ENCODE assay signal across 9 mouse cellular contexts in genomic region chr11:117475669-117476068, GRCm38 (mm10). TPM values are rescaled to one million over a fixed set of nuclear protein-coding genes. Genes with fewer than 3 reads are reported as not detected.
DNase-seq lines count a peak whose midpoint lies in the region; ATAC-seq and TF ChIP-seq lines count a peak whose summit lies in the region.
"Had no signal": no experiment of that assay in that cellular context is flagged by ENCODE, and none has a peak within 500 bp of the region (broad histone marks: within the 10 kb centered on the region; RNA-seq: fewer than 3 reads in every experiment).

No protein-coding gene starts in this region.

- intact Hi-C loops in left cerebral cortex, adult 2 months (cut with DNase I): no loop called here
- intact Hi-C loops in left cerebral cortex, postnatal 36 days (cut with DNase I): no loop called here

- peaks cover 10% of the 10 kb centered on the region; the same call in 1 of the 2 replicates for H3K9me3 ChIP-seq in forebrain, embryonic 10.5 days
- no peaks in the 10 kb centered on the region for H3K9me3 ChIP-seq in forebrain, postnatal 0 days (ENCODE audit: low read length)
- H3K9me3 ChIP-seq in MEL (replicated peaks; ENCODE audit: insufficient read depth, low read length): no peaks in the 10 kb centered on the region

- no peak for DNase-seq in forebrain, embryonic 10.5 days (ENCODE audit: extremely low spot score, low spot score)
- DNase-seq in forebrain, postnatal 0 days: no peak
- peak; percentile 83 for DNase-seq in MEL (ENCODE audit: low read depth, low spot score)
- peak; percentile 42 for DNase-seq in gastrocnemius, postnatal 10 days
- DNase-seq in kidney, postnatal 10 days: peak; percentile 43
- peak; percentile 44 for DNase-seq in retina, postnatal 1 day
- no peak for DNase-seq in left cerebral cortex, adult 2 months (ENCODE audit: extremely low spot score in 1 of 2, low spot score in 2 of 2)
- no peak for DNase-seq in left cerebral cortex, postnatal 36 days (ENCODE audit: low spot score in 2 of 2)

- no peak overlapping the region for H3K9ac ChIP-seq in forebrain, postnatal 0 days
- 0 out of 2 replicates have a peak overlapping the region, but pooled peaks have one; percentile 4 for H3K9ac ChIP-seq in MEL (ENCODE audit: control insufficient read depth, low read depth, low read length, poor library complexity, severe bottlenecking)

- no peak for TF ChIP-seq POLR2A in MEL (IDR thresholded peaks at IDR 0.05; ENCODE audit: control insufficient read depth in 1 of 2, insufficient read depth in 1 of 2, low read depth in 1 of 2, low read length in 2 of 2, poor library complexity in 1 of 2)

- no peaks in the 10 kb centered on the region for H3K79me2 ChIP-seq in MEL (ENCODE audit: control insufficient read depth, insufficient read depth, low read length, poor library complexity)

- H3K4me3 ChIP-seq in forebrain, embryonic 10.5 days: no peak overlapping the region
- no peak overlapping the region for H3K4me3 ChIP-seq in forebrain, postnatal 0 days (ENCODE audit: low read depth, low read length)
- H3K4me3 ChIP-seq in MEL (ENCODE audit: control insufficient read depth in 1 of 2, insufficient read depth in 1 of 2, low read depth in 2 of 2, low read length in 2 of 2): peak overlapping the region; percentile 20 to 34
- H3K4me3 ChIP-seq in left cerebral cortex, adult 2 months: no peak overlapping the region

- TF ChIP-seq RAD21 in MEL (IDR thresholded peaks at IDR 0.05; ENCODE audit: low read depth, low read length): no peak

- peaks cover 56% of the 10 kb centered on the region for H3K4me1 ChIP-seq in forebrain, embryonic 10.5 days
- peaks cover 24% of the 10 kb centered on the region for H3K4me1 ChIP-seq in forebrain, postnatal 0 days (ENCODE audit: insufficient read depth)
- peaks cover 2% of the 10 kb centered on the region in 2 experiments; a peak in 1 of 4 replicates for H3K4me1 ChIP-seq in MEL (ENCODE audit: control insufficient read depth in 1 of 2, insufficient read depth in 2 of 2, low read length in 2 of 2)

- TF ChIP-seq CTCF in forebrain, postnatal 0 days (IDR thresholded peaks at IDR 0.05; ENCODE audit: low read depth): no peak
- TF ChIP-seq CTCF in MEL (IDR thresholded peaks at IDR 0.05 in 2 of 3, conservative IDR thresholded peaks at IDR 0.05 in 1 of 3; ENCODE audit: control insufficient read depth in 1 of 3, insufficient read depth in 1 of 3, low read depth in 2 of 3, low read length in 3 of 3, poor library complexity in 1 of 3, severe bottlenecking in 1 of 3): no peak
- TF ChIP-seq CTCF in left cerebral cortex, adult 2 months (IDR thresholded peaks at IDR 0.05): no peak

- 0 out of 2 replicates have a peak, but pooled peaks cover 2% of the 10 kb centered on the region for H3K36me3 ChIP-seq in forebrain, embryonic 10.5 days (replicated peaks)
- H3K36me3 ChIP-seq in forebrain, postnatal 0 days (ENCODE audit: insufficient read depth): no peaks in the 10 kb centered on the region
- H3K36me3 ChIP-seq in MEL (ENCODE audit: control insufficient read depth in 1 of 2, insufficient read depth in 2 of 2, low read length in 2 of 2): no peaks in the 10 kb centered on the region

- no peak for TF ChIP-seq EP300 in MEL (IDR thresholded peaks at IDR 0.05; ENCODE audit: low read depth in 1 of 2, low read length in 2 of 2)

- WGBS in forebrain, embryonic 10.5 days: 31% methylated on average over 10 of the region's 10 CpGs
- WGBS in forebrain, postnatal 0 days: 33% methylated on average over 10 of the region's 10 CpGs

- no peak overlapping the region for H3K4me2 ChIP-seq in forebrain, postnatal 0 days (ENCODE audit: low read depth)

- no peak for ATAC-seq in forebrain, postnatal 0 days

- peak overlapping the region; percentile 48 for H3K27ac ChIP-seq in forebrain, embryonic 10.5 days
- H3K27ac ChIP-seq in forebrain, postnatal 0 days (ENCODE audit: low read depth, low read length): no peak overlapping the region
- no peak overlapping the region for H3K27ac ChIP-seq in MEL (ENCODE audit: control insufficient read depth, low read depth, low read length)
- no peak overlapping the region for H3K27ac ChIP-seq in left cerebral cortex, adult 2 months

- H3K27me3 ChIP-seq in forebrain, embryonic 10.5 days (ENCODE audit: poor library complexity, severe bottlenecking): peaks cover 24% of the 10 kb centered on the region; the same call in 1 of the 2 replicates
- H3K27me3 ChIP-seq in forebrain, postnatal 0 days (ENCODE audit: insufficient read depth, low read length): no peaks in the 10 kb centered on the region
- H3K27me3 ChIP-seq in MEL (ENCODE audit: control insufficient read depth in 1 of 2, insufficient read depth in 2 of 2, low read length in 2 of 2): 0 out of 4 replicates have a peak, but pooled peaks cover 0 to 1% of the 10 kb centered on the region in 2 experiments

TF ChIP-seq in MEL, 35 proteins besides CTCF, POLR2A, EP300 and RAD21:
- TF ChIP-seq TCF12 (IDR thresholded peaks at IDR 0.05; ENCODE audit: low read depth, low read length): no peak
- 0 out of 2 replicates have a peak, but pooled peaks have one; percentile 28 for TF ChIP-seq SIN3A (IDR thresholded peaks at IDR 0.05; ENCODE audit: low read length)

RNA-seq across cellular contexts. Expression of gene Gm11733, which starts 8.5 kb away (rescaled TPM):
- polyA plus RNA-seq in forebrain, embryonic 10.5 days (2016; fragmentation: Nextera tagmentation; extraction: Ambion mirVana): not detected in 2 replicates
- total RNA-seq in forebrain, postnatal 0 days (2014; rRNA removed): 0.14 and 0.23 TPM in 2 replicates
- polyA plus RNA-seq in forebrain, postnatal 0 days (2015; fragmentation: Nextera tagmentation; extraction: Ambion mirVana): 0.08 and 0.18 TPM in 2 replicates
- total RNA-seq in MEL (2012; rRNA removed): not detected in 2 replicates
- polyA plus RNA-seq in MEL (2012; ENCODE audit: insufficient read depth in 1 of 2, insufficient read length in 2 of 2, low read depth in 1 of 2, low replicate concordance in 2 of 2, missing spikeins in 1 of 2): under 1 TPM in 1 of 2 experiments, not detected in 1; 0.06 TPM
- total RNA-seq in gastrocnemius, postnatal 10 days (2021): not detected
- under 1 TPM in 1 of 2 experiments, not detected in 1; 0.18 TPM for total RNA-seq in left cerebral cortex, adult 2 months (2021)
- under 1 TPM in 1 of 2 experiments, not detected in 1; 0.22 TPM for total RNA-seq in left cerebral cortex, postnatal 36 days (2021)
- polyA plus RNA-seq: gonadal fat pad, adult 2 months had no signal

Comparison
In these comparisons a context has a peak if more than half of its experiments do, and no peak if none do; other contexts are left out.
1. DNase-seq: peak in MEL (single experiment), gastrocnemius, postnatal 10 days (single experiment), kidney, postnatal 10 days (single experiment) and retina, postnatal 1 day (single experiment); none in forebrain, embryonic 10.5 days (single experiment), forebrain, postnatal 0 days (single experiment), left cerebral cortex, adult 2 months (0 of 2) and left cerebral cortex, postnatal 36 days (0 of 2).
2. H3K4me3 ChIP-seq: peak in MEL (2 of 2); none in forebrain, embryonic 10.5 days (single experiment), forebrain, postnatal 0 days (single experiment) and left cerebral cortex, adult 2 months (single experiment).